Mouse (Mus musculus): ENCODE measurements around the gene Spryd3.

GRCm38 (mm10) chr15:102100996-102101671, 34.9 kb downstream of the Spryd3 start:
- TF ChIP-seq POLR2A (IDR thresholded peaks at IDR 0.05; ENCODE audit: borderline replicate concordance, extremely low read depth, insufficient read depth, insufficient read length, poor library complexity, severe bottlenecking) (no peak), CTCF (IDR thresholded peaks at IDR 0.05; ENCODE audit: borderline replicate concordance, extremely low read depth, insufficient read depth, insufficient read length) (0 out of 2 replicates have a peak, but pooled peaks have one; percentile 5)
